Mouse (Mus musculus): ENCODE results near the gene Sbpl. TPM values are rescaled to one million over a fixed set of nuclear protein-coding genes. Genes with fewer than 3 reads are reported as not detected.
A peak's percentile ranks its signal among the peaks of the same experiment; 100 is the strongest.
"Not testable (repeated sequence)": the region's sequence is repeated elsewhere in the genome, so short reads cannot be mapped to it uniquely, and the experiment has no call there.

Gene Sbpl
- polyA plus RNA-seq, 1 experiment from 2014 or later, result not detected

DNA sequence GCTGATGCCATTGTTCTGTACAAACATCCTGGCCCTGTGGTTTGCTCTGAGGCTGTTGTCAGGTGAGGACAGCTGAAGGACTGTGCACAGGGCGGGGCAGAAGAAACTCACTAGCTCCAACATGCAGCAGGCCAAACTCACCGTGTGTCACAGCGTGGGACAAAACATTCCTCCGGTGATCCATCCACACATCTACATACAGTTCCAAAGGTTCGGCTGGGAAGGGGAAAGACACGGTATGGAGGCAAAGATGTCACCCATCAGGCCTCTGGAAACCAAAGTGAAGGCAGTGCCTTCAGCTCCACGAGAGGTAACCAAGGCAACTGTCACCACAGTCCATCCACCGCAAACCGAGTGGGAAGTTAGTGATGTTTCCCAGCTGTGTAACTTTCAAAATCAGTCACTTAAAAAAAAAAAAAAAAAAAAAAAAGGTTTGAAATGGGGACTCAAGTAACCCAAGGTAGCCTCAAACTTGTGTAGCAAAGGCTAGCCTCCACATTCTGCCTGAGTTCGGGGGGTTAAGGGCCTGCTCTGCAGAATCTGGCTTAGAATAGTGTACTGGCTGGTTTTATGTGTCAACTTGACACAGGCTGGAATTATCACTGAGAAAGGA, 25.3 kb upstream of the Sbpl start, which contains the start of gene Prss30:
Gene Prss30 (minus strand): TSS at position 270 of the 613 bp plus-strand sequence.
- H3K4me3 ChIP-seq, result no peak within 1 kb of the TSS
- WGBS, result 83% methylated on average over 10 of the region's 10 CpGs
- no peaks in the 10 kb centered on the region for H3K36me3 ChIP-seq
- no peaks in the 10 kb centered on the region for H3K9me3 ChIP-seq
- no peak for ATAC-seq (ENCODE audit: low FRiP score, low read depth)
- H3K27ac ChIP-seq (replicated peaks), result no peak within 1 kb of the TSS
- no peaks in the 10 kb centered on the region for H3K27me3 ChIP-seq
- no peak within 1 kb of the TSS for H3K4me2 ChIP-seq (replicated peaks)
- H3K9ac ChIP-seq (replicated peaks), result no peak within 1 kb of the TSS
- no peaks in the 10 kb centered on the region for H3K4me1 ChIP-seq

DNA sequence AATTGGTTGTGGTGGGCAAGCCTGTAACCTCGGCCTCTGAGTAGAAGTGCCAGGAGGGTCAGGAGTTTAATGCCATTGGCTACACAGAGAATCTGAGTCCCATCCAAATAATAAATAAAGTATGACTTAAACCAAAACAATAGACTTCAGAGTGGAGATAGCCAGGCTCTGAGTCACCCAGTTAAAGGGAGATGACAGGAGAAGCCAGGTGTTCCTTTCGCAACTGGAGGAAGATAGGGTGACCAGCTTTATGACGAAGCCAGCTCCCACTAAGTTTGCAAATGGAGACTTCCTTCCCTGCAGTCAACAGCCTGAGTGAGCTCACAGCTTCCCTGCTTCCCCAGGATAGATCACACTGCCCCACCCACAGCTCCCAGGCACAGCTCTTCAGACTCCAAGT, 24.4 kb upstream of the Sbpl start:
- Histone ChIP-seq H3K27ac (replicated peaks) (no peak overlapping the region), H3K27me3 (no peaks in the 10 kb centered on the region), H3K4me1 (no peaks in the 10 kb centered on the region), H3K9me3 (no peaks in the 10 kb centered on the region), H3K4me3 (no peak overlapping the region), H3K9ac (replicated peaks) (no peak overlapping the region), H3K4me2 (replicated peaks) (no peak overlapping the region), H3K36me3 (no peaks in the 10 kb centered on the region)
- 70% methylated on average over 3 of the region's 3 CpGs for WGBS
- ATAC-seq (ENCODE audit: low FRiP score, low read depth), result no peak

DNA sequence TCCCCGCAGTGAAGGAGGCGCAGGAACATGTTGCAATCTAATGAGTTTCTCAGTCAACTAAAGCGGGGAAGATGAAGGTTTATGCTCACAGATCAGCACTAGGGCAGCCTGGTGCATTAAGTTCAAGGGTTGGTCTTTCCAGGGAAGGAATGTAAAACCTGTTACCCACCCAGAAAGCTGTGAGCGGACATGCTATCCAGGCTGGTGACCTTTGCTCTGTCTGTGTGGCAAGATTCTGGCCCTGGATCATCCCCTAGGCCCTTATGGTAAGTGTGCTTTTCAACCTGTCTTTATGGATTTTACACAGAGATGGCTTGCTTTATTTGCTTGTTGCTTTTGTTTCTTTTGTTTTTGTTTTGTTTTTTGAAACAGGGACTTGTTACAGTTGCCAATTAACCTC, 21.6 kb upstream of the Sbpl start:
- no peak overlapping the region for H3K27ac ChIP-seq (replicated peaks)
- H3K4me1 ChIP-seq, result no peaks in the 10 kb centered on the region
- H3K9ac ChIP-seq (replicated peaks), result no peak overlapping the region
- H3K36me3 ChIP-seq, result no peaks in the 10 kb centered on the region
- H3K9me3 ChIP-seq, result no peaks in the 10 kb centered on the region
- no peak for ATAC-seq (ENCODE audit: low FRiP score, low read depth)
- H3K4me2 ChIP-seq (replicated peaks), result no peak overlapping the region
- no peaks in the 10 kb centered on the region for H3K27me3 ChIP-seq
- WGBS, result 77% methylated on average over 4 of the region's 4 CpGs
- no peak overlapping the region for H3K4me3 ChIP-seq

DNA sequence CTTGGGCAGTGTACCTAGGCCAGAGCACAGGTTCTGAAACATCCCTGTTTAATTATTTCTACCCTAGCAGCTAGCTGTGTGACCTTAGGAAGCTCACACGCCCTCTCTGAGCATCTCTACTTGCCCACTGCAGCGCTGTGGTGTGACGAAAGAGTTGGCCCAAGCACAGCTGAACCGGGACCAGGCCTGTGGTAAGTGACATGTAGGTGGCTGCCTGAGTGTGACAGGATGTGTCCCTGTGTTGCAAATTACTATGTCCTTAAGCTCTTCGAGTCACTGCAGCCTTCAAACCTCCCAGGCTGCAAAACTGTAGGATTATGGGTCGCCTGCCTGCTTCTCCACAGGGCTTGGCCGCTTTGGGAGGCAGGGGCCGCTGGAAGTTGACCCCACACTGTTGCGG, 16.2 kb upstream of the Sbpl start:
- Histone ChIP-seq H3K4me2 (replicated peaks) (no peak overlapping the region), H3K36me3 (no peaks in the 10 kb centered on the region), H3K27ac (replicated peaks) (no peak overlapping the region), H3K4me1 (no peaks in the 10 kb centered on the region), H3K9me3 (no peaks in the 10 kb centered on the region), H3K27me3 (no peaks in the 10 kb centered on the region), H3K9ac (replicated peaks) (no peak overlapping the region), H3K4me3 (no peak overlapping the region)
- WGBS, result 86% methylated on average over 9 of the region's 9 CpGs
- ATAC-seq (ENCODE audit: low FRiP score, low read depth), result no peak

DNA sequence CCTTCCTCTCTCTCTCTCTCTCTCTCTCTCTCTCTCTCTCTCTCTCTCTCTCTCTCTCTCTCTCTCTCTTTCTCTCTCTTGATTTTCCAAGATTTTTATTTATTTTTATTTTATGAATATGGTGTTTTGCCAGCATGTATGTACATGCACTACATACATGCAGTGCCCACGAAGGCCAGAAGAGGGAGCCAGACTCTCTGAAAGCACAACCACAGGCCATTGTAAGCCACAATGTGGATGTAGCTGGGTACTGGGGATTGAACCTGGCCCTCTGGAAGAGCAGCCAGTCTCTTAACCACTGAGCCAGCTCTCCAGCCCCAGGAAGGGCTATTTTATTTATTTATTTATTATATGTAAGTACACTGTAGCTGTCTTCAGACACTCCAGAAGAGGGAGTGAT, 14.2 kb upstream of the Sbpl start:
- WGBS, result 0% methylated on average over 1 of the region's 1 CpGs
- Histone ChIP-seq H3K27ac (replicated peaks) (no peak overlapping the region), H3K4me3 (no peak overlapping the region), H3K27me3 (no peaks in the 10 kb centered on the region), H3K9ac (replicated peaks) (no peak overlapping the region), H3K9me3 (no peaks in the 10 kb centered on the region), H3K4me1 (peaks cover 6% of the 10 kb centered on the region), H3K4me2 (replicated peaks) (no peak overlapping the region), H3K36me3 (no peaks in the 10 kb centered on the region)
- ATAC-seq (ENCODE audit: low FRiP score, low read depth), result 0 out of 2 replicates have a peak, but pooled peaks have one; percentile 52

DNA sequence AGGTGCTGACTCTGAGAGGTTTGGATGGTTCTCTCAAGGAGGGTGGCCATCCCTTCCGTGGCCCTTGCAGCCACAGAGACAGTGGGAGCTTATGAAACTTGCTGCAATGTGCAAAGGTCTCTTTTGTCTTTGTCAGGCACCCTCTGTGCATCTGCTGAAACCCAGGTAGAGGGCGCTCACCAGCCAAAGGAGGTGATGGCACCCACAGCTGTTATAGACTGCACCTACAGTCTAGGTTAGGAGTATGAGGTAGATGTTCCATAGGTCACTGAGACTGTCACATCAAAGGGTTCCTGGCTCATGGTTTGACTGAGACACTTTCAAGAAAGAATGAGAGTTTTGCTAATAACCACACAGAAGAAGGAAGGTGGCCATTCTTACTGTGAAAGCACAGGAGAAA, 13.7 kb upstream of the Sbpl start:
- no peak for ATAC-seq (ENCODE audit: low FRiP score, low read depth)
- H3K9me3 ChIP-seq, result no peaks in the 10 kb centered on the region
- no peaks in the 10 kb centered on the region for H3K27me3 ChIP-seq
- no peak overlapping the region for H3K4me2 ChIP-seq (replicated peaks)
- no peak overlapping the region for H3K9ac ChIP-seq (replicated peaks)
- WGBS, result 48% methylated on average over 2 of the region's 2 CpGs
- no peak overlapping the region for H3K4me3 ChIP-seq
- H3K36me3 ChIP-seq, result no peaks in the 10 kb centered on the region
- H3K4me1 ChIP-seq, result peaks cover 6% of the 10 kb centered on the region
- no peak overlapping the region for H3K27ac ChIP-seq (replicated peaks)

DNA sequence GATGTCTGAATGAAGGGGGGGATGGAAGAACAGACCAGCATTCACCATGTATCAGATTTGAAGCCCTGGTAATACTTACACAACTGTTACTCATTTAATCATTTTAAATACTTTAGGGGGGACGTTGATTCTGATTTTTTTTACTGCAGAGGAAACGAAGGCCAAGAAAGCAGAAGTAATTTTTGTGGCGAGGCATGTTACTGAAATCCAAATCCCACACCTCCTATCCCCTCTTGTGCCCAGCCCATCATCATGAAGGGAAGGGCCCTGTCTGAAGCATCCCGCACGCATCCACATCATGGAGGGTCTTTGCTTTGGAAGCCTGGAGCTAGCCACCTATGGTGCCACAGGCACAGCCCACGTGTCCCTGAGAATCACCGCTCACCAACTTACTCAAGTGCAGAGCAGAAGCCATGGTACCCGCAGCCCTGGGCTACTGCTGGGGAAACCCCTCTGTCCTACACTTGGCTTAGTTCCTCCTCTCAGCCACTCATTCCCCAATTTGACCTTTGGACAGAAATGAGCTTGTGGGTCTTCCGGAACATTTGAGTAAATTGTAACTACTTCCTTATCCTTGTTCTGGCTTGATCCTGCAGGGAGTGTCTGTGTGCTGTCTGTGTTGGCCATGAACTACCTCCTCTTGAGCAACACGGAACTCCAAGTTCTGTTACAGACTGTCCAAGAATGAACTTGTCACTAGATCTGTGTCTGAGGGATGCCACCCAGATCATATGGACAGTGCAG, 11.8 kb upstream of the Sbpl start:
- no peak for ATAC-seq (ENCODE audit: low FRiP score, low read depth)
- WGBS, result 91% methylated on average over 10 of the region's 10 CpGs

DNA sequence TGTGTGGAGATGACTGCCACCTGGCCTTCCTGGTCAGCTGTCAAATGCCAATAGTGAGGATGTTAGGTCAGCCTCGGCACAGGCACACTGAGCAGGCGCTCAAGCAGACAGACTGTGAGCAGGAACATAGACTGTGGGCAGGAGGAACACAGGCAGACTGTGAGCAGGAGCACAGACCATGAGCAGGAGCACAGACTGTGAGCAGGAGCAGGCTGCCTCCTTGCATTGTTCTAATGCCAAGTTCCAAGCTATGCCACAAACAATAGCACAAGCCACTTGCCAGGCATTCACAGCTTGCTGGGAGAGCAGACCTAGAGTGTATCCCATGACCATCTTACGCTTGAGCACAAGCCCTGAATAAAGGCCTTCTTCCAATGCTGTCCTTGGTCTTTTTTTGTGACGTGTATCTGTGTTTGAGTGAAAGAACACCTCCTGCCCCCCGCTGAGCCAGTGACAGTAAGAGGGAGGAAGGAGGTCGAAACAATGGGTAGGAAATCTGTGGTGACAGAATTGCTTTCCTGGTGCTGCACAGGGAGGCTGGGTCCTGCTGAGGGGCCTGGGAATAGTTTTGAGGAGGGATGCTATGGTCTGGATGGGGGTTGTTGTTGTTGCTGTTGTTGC, 10.8 kb upstream of the Sbpl start:
- H3K36me3 ChIP-seq, result no peaks in the 10 kb centered on the region
- H3K27me3 ChIP-seq, result no peaks in the 10 kb centered on the region
- no peak overlapping the region for H3K9ac ChIP-seq (replicated peaks)
- WGBS, result 31% methylated on average over 6 of the region's 6 CpGs
- no peak overlapping the region for H3K4me2 ChIP-seq (replicated peaks)
- H3K9me3 ChIP-seq, result no peaks in the 10 kb centered on the region
- H3K4me3 ChIP-seq, result no peak overlapping the region
- peaks cover 6% of the 10 kb centered on the region for H3K4me1 ChIP-seq
- H3K27ac ChIP-seq (replicated peaks), result no peak overlapping the region
- no peak for ATAC-seq (ENCODE audit: low FRiP score, low read depth)

More for the DNA sequence above, 11.8 kb upstream of the Sbpl start:
- no peak overlapping the region for H3K27ac ChIP-seq (replicated peaks)
- no peak overlapping the region for H3K9ac ChIP-seq (replicated peaks)
- H3K4me2 ChIP-seq (replicated peaks), result no peak overlapping the region
- H3K4me3 ChIP-seq, result no peak overlapping the region
- no peaks in the 10 kb centered on the region for H3K36me3 ChIP-seq
- no peaks in the 10 kb centered on the region for H3K9me3 ChIP-seq
- peaks cover 6% of the 10 kb centered on the region for H3K4me1 ChIP-seq
- H3K27me3 ChIP-seq, result no peaks in the 10 kb centered on the region

DNA sequence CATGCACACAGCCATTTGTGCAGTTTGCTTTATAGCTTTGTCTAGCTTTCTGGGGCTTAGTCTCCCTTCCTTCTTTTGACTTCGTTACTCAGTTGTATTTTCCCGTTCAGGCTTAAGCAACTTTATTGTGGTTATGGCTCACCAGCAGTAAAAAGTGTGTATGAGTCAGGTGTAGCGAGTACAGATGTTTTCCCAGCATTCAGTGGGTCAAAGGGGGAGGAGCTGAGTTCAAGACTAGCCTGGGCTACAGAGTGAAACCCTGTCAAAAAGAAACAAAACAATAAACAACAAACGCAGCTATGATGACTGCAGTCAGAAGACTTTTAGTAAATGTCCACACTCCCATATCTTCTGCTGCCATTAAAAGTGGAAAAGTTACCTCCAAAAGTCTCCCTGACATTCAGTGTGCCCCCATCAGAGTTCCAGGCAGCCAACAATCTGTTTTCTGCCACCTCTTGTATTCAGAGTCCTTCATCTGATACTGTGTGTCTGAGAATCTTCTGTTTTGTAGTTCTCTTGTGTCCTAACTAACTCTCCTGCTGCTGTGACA, 6.6 kb upstream of the Sbpl start:
- no peak overlapping the region for H3K27ac ChIP-seq (replicated peaks)
- H3K4me1 ChIP-seq, result peaks cover 6% of the 10 kb centered on the region
- ATAC-seq (ENCODE audit: low FRiP score, low read depth), result no peak
- H3K27me3 ChIP-seq, result no peaks in the 10 kb centered on the region
- WGBS, result 59% methylated on average over 4 of the region's 4 CpGs
- H3K9ac ChIP-seq (replicated peaks), result no peak overlapping the region
- H3K4me2 ChIP-seq (replicated peaks), result no peak overlapping the region
- H3K9me3 ChIP-seq, result no peaks in the 10 kb centered on the region
- H3K36me3 ChIP-seq, result no peaks in the 10 kb centered on the region
- H3K4me3 ChIP-seq, result no peak overlapping the region

DNA sequence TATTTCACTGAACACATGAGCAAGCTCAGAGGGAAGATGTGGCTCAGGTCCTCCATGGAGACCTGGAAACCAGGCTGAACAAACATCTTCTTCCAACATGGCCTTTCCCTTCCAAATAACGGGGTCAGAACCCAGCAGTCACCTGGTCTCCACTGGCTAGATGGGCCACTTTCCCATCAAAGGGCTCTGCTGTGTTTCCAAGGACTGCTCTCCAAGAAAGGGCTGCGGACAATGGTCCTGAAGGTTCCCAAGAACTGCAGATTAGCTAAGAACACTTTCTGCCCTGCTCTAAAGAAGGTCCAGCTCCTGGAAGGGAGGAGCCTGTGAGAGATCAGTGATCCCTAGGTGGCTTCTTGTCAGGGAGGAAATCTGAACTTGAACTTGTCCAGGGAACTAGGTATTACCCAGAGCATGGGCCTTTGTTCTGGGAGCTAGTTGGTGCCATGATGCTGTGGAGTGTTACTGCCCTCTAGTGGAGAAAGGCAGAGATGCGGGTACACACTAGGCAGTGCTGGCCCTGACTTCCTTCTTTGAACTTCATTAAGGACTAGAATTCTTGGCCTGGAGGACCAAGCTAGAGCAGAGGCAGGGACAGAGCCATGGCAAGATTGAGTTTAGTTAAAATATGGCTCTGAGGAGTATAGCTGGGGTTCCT, 5.1 kb upstream of the Sbpl start:
- WGBS, result 45% methylated on average over 3 of the region's 3 CpGs
- Histone ChIP-seq H3K4me2 (replicated peaks) (no peak overlapping the region), H3K4me3 (no peak overlapping the region), H3K27me3 (no peaks in the 10 kb centered on the region), H3K9me3 (no peaks in the 10 kb centered on the region), H3K9ac (replicated peaks) (no peak overlapping the region), H3K36me3 (no peaks in the 10 kb centered on the region), H3K27ac (replicated peaks) (no peak overlapping the region), H3K4me1 (no peaks in the 10 kb centered on the region)
- peak; percentile 93 for ATAC-seq (ENCODE audit: low FRiP score, low read depth)

DNA sequence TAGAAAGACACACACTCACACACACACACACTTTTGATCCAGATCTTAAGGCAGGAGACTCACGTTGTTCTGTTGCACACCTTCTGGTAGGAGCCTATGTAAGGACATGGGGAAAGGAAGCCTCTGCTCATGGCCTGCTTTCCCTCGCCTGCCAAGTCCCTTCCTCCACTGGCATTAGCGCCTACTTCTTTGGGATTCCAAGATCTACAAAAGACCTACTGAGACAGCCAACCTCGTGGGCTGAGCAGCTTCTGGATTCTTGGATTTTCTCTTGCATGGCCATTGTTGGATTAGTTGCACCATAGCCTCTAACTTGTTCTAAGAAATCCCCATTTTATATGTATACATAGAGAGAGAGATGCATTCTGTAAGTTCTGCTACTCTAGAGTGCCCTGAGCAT, 4.2 kb downstream of the Sbpl start:
- not testable (repeated sequence) for ATAC-seq (ENCODE audit: low FRiP score, low read depth); H3K4me1 ChIP-seq; H3K4me2 ChIP-seq (replicated peaks); H3K9ac ChIP-seq (replicated peaks); H3K36me3 ChIP-seq; H3K4me3 ChIP-seq; H3K27me3 ChIP-seq; H3K9me3 ChIP-seq; H3K27ac ChIP-seq (replicated peaks)
- WGBS, result 79% methylated on average over 4 of the region's 4 CpGs

DNA sequence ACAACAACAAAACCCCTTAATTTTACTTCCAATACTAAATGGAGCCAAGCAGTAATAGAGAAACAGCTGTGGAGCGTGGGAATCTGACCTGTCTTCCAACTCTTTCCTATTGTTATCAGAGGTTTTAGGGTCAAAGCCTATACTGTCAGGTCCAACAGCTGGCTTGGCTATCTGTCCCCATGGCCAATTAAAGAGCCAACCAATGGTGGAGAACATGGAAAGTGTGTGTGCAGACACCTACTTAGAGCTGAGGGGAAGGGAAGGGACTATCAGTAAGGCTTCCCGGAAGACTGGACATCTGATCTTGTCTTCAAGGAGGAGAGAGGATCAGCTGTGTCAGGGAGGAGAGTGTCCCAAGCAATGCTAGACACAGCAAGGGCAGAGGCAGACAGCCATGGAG, 6.0 kb downstream of the Sbpl start:
- Histone ChIP-seq H3K27ac (replicated peaks) (no peak overlapping the region), H3K9me3 (no peaks in the 10 kb centered on the region), H3K4me3 (no peak overlapping the region), H3K27me3 (no peaks in the 10 kb centered on the region), H3K4me1 (no peaks in the 10 kb centered on the region), H3K36me3 (no peaks in the 10 kb centered on the region), H3K4me2 (replicated peaks) (no peak overlapping the region), H3K9ac (replicated peaks) (no peak overlapping the region)
- no peak for ATAC-seq (ENCODE audit: low FRiP score, low read depth)
- 84% methylated on average over 2 of the region's 2 CpGs for WGBS
